Mouse (Mus musculus): ENCODE results near the gene Nfasc.

GRCm38 (mm10) chr1:132715044-132715443, 26.6 kb downstream of the Nfasc start:
- TF ChIP-seq CTCF (IDR thresholded peaks at IDR 0.05; ENCODE audit: low read depth, low read length) (no peak), POLR2A (IDR thresholded peaks at IDR 0.05; ENCODE audit: borderline replicate concordance, low read depth, low read length) (no peak)
